Mouse (Mus musculus) CH12.LX (cell line): ENCODE data around the gene Rcc1l. TPM values are rescaled to one million over a fixed set of nuclear protein-coding genes. Genes with fewer than 3 reads are reported as not detected.

Source experiments
- DNase-seq: peaks from one replicate; pipeline ENCODE4 v3.0.0-alpha.2; 2013; ENCODE audit errors: extremely low read depth
- H3K27ac ChIP-seq: 2 replicates; pipeline ENCODE4 v1.5.1; 2012; ENCODE audit warnings: low read depth, mild to moderate bottlenecking, control low read depth, moderate library complexity; ENCODE audit not compliant: insufficient read depth
- H3K27me3 ChIP-seq: replicated peaks from 2 replicates; pipeline ENCODE3; 2012; ENCODE audit warnings: inconsistent platforms
- H3K36me3 ChIP-seq, 2 experiments: replicated peaks in 1 of 2; 2 replicates each; pipeline versions ENCODE3 to v1.6.1; 2012; ENCODE audit warnings: inconsistent platforms in 1 of 2, low read length in 1 of 2, mild to moderate bottlenecking in 1 of 2, mixed read lengths in 1 of 2, moderate library complexity in 1 of 2; ENCODE audit not compliant: control insufficient read depth in 1 of 2, insufficient read depth in 1 of 2
- H3K4me1 ChIP-seq, 2 experiments: 2 replicates each; pipeline ENCODE4 v1.6.1; 2012; ENCODE audit warnings: inconsistent platforms in 1 of 2, moderate library complexity in 1 of 2; ENCODE audit not compliant: insufficient read depth in 2 of 2, control insufficient read depth in 1 of 2
- H3K4me2 ChIP-seq: 2 replicates; pipeline ENCODE4 v1.6.1; 2012; ENCODE audit warnings: low read depth, mild to moderate bottlenecking, control low read depth; ENCODE audit not compliant: poor library complexity, insufficient read depth, severe bottlenecking
- H3K4me3 ChIP-seq, 3 experiments: fragments of 150-350 bp in 1 of 3; sonication (generic) in 1 of 3; replicated peaks in 1 of 3; 2 replicates each; pipeline versions ENCODE3 to v1.5.1; 2011 to 2012; ENCODE audit warnings: low read depth in 2 of 3, low read length in 2 of 3, mild to moderate bottlenecking in 2 of 3, moderate library complexity in 2 of 3, control low read depth in 1 of 3, improper control_type of control experiment in 1 of 3, inconsistent platforms in 1 of 3, mixed read lengths in 1 of 3; ENCODE audit not compliant: poor library complexity in 1 of 3
- H3K79me2 ChIP-seq: replicated peaks from 2 replicates; pipeline ENCODE4 v1.6.1; 2012; ENCODE audit warnings: mild to moderate bottlenecking, moderate library complexity; ENCODE audit not compliant: control insufficient read depth, poor library complexity, insufficient read depth, severe bottlenecking; ENCODE audit errors: extremely low read depth
- H3K9ac ChIP-seq: 2 replicates; pipeline ENCODE4 v1.6.1; 2012; ENCODE audit warnings: low read depth, mild to moderate bottlenecking, control low read depth, moderate library complexity; ENCODE audit not compliant: insufficient read depth
- H3K9me3 ChIP-seq: replicated peaks from 2 replicates; pipeline ENCODE3; 2012; ENCODE audit warnings: low read length, inconsistent platforms, mixed read lengths
- BHLHE40 ChIP-seq: IDR thresholded peaks from 2 replicates; pipeline ENCODE4 v1.6.1; 2011; ENCODE audit warnings: mild to moderate bottlenecking, low read depth, low read length, improper control_type of control experiment
- CHD1 ChIP-seq: IDR thresholded peaks from 2 replicates; pipeline ENCODE4 v1.6.1; 2012; ENCODE audit warnings: low read depth, low read length, improper control_type of control experiment, inconsistent platforms
- CHD2 ChIP-seq: IDR thresholded peaks from 2 replicates; pipeline ENCODE4 v1.6.1; 2011; ENCODE audit warnings: low read length, improper control_type of control experiment
- E2F4 ChIP-seq: IDR thresholded peaks from 2 replicates; pipeline ENCODE4 v1.6.1; 2011; ENCODE audit warnings: low read depth, low read length, improper control_type of control experiment; ENCODE audit not compliant: insufficient replicate concordance
- ELF1 ChIP-seq: IDR thresholded peaks from 2 replicates; pipeline ENCODE4 v1.6.1; 2014; ENCODE audit warnings: low read depth, mild to moderate bottlenecking, inconsistent platforms, low read length, improper control_type of control experiment
- GABPA ChIP-seq: IDR thresholded peaks from 2 replicates; pipeline ENCODE4 v1.6.1; 2012; ENCODE audit warnings: low read depth, low read length, improper control_type of control experiment, inconsistent platforms; ENCODE audit not compliant: insufficient replicate concordance
- HCFC1 ChIP-seq: IDR thresholded peaks from 2 replicates; pipeline ENCODE4 v1.6.1; 2012; ENCODE audit warnings: low read depth, mild to moderate bottlenecking, inconsistent platforms, low read length, improper control_type of control experiment
- MAFK ChIP-seq: IDR thresholded peaks from 2 replicates; pipeline ENCODE4 v1.6.1; 2011; ENCODE audit warnings: low read length, improper control_type of control experiment; ENCODE audit not compliant: insufficient replicate concordance
- MAX ChIP-seq: IDR thresholded peaks from 2 replicates; pipeline ENCODE4 v1.6.1; 2011; ENCODE audit warnings: low read length, improper control_type of control experiment
- MAZ ChIP-seq: IDR thresholded peaks from 2 replicates; pipeline ENCODE4 v1.6.1; 2012; ENCODE audit warnings: low read depth, mild to moderate bottlenecking, inconsistent platforms, low read length, improper control_type of control experiment, moderate library complexity
- MXI1 ChIP-seq: IDR thresholded peaks from 2 replicates; pipeline ENCODE4 v1.6.1; 2011; ENCODE audit warnings: mild to moderate bottlenecking, low read depth, low read length, improper control_type of control experiment
- MYC ChIP-seq: IDR thresholded peaks from 2 replicates; pipeline ENCODE4 v1.6.1; 2011; ENCODE audit warnings: low read depth, mild to moderate bottlenecking, improper control_type of control experiment, low read length
- NRF1 ChIP-seq: IDR thresholded peaks from 2 replicates; pipeline ENCODE4 v1.6.1; 2014; ENCODE audit warnings: low read depth, mild to moderate bottlenecking, inconsistent platforms, low read length, improper control_type of control experiment, moderate library complexity
- RCOR1 ChIP-seq: conservative IDR thresholded peaks from 2 replicates; pipeline ENCODE4 v1.6.1; 2012; ENCODE audit warnings: low read depth, mild to moderate bottlenecking, inconsistent platforms, low read length, improper control_type of control experiment
- SIN3A ChIP-seq: IDR thresholded peaks from 2 replicates; pipeline ENCODE4 v1.6.1; 2012; ENCODE audit warnings: low read length, improper control_type of control experiment, inconsistent platforms
- SMC3 ChIP-seq: IDR thresholded peaks from 2 replicates; pipeline ENCODE4 v1.6.1; 2011; ENCODE audit warnings: low read depth, low read length, improper control_type of control experiment
- TBP ChIP-seq: conservative IDR thresholded peaks from 2 replicates; pipeline ENCODE4 v1.6.1; 2011; ENCODE audit warnings: low read depth, low read length, improper control_type of control experiment
- TCF12 ChIP-seq: IDR thresholded peaks from 2 replicates; pipeline ENCODE4 v1.6.1; 2014; ENCODE audit warnings: low read depth, mild to moderate bottlenecking, inconsistent platforms, low read length, improper control_type of control experiment
- USF1 ChIP-seq: IDR thresholded peaks from 2 replicates; pipeline ENCODE4 v1.6.1; 2014; ENCODE audit warnings: low read depth, mild to moderate bottlenecking, inconsistent platforms, low read length, improper control_type of control experiment
- USF2 ChIP-seq: conservative IDR thresholded peaks from 2 replicates; pipeline ENCODE4 v1.6.1; 2011; ENCODE audit warnings: low read depth, low read length, improper control_type of control experiment
- ZC3H11A ChIP-seq: IDR thresholded peaks from 2 replicates; pipeline ENCODE4 v1.6.1; 2012; ENCODE audit warnings: low read depth, mild to moderate bottlenecking, inconsistent platforms, low read length, improper control_type of control experiment
- ZMIZ1 ChIP-seq: IDR thresholded peaks from 2 replicates; pipeline ENCODE4 v1.6.1; 2012; ENCODE audit warnings: low read depth, mild to moderate bottlenecking, inconsistent platforms, low read length, improper control_type of control experiment
- ZNF384 ChIP-seq: IDR thresholded peaks from 2 replicates; pipeline ENCODE4 v1.6.1; 2012; ENCODE audit warnings: low read depth, low read length, improper control_type of control experiment, inconsistent platforms
- dilution Hi-C: fragments of 300-500 bp; cut with MboI; formaldehyde crosslinking; loops from 2 replicates; pipeline ENCODE4 v1.14.3; 2020; ENCODE audit warnings: low sequenced_read_pairs; ENCODE audit not compliant: extremely low pct_unique_long_range_greater_than_20kb, extremely low pct_ligation_motif_present
- in situ Hi-C: fragments of 300-500 bp; cut with MboI; formaldehyde crosslinking; loops from 3 replicates; pipeline ENCODE4 v1.14.3; 2019; ENCODE audit warnings: low sequenced_read_pairs, low pct_ligation_motif_present, low pct_unique_long_range_greater_than_20kb, mixed read lengths
- polyA plus RNA-seq: library from polyadenylated mRNA; unstranded; fragments of >175 nt; gene quantifications from 2 replicates; pipeline ENCODE4 v1.2.1, GENCODE M21; 2012; ENCODE audit warnings: low read depth; ENCODE audit not compliant: insufficient read length
- total RNA-seq, 2 experiments: library from RNA; depleted of rRNA; stranded (reverse); fragments of 300-350 nt in 1 of 2; fragments of >200 nt in 1 of 2; gene quantifications; 2 replicates each; pipeline ENCODE4 v1.2.3; 2012 to 2014

Gene Rcc1l
- total and polyA plus RNA-seq, 3 experiments, result 24.6 to 42.7 (median 31.0) TPM

DNA sequence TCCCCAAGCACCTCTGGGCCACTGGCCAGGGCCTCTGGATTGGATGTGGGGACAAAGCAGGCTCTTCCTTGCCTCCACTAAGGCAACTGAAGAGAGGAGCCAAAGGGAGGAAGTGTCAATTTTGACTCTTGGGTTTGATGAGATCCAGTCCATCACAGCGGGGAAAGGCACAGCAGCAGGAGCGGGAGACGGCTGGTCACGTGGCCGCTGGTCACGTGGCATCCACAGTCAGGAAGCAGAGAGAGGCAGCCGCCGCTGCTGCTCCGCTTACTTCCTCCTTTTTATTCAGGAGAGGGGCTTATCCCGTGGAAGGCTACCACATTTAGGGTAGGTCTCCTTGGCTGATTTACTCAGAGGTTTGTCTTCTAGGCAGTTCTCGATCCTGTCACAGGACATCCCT is 34.2 kb downstream of the Rcc1l start:
- Histone ChIP-seq H3K4me1 (peaks cover 8 to 63% of the 10 kb centered on the region in 2 experiments), H3K4me3 (no peak overlapping the region), H3K27ac (no peak overlapping the region), H3K27me3 (no peaks in the 10 kb centered on the region), H3K9me3 (peaks cover 8% of the 10 kb centered on the region), H3K4me2 (no peak overlapping the region), H3K79me2 (no peaks in the 10 kb centered on the region), H3K9ac (no peak overlapping the region), H3K36me3 (peaks cover 7 to 24% of the 10 kb centered on the region in 2 experiments)
- dilution Hi-C loops, result no loop called here
- in situ Hi-C loops, result no loop called here
- DNase-seq, result no peak
- no peak for TF ChIP-seq ZC3H11A
- TF ChIP-seq SMC3, result no peak
- no peak for TF ChIP-seq USF1
- no peak for TF ChIP-seq GABPA
- TF ChIP-seq TBP, result no peak
- TF ChIP-seq E2F4, result no peak
- TF ChIP-seq CHD1, result no peak
- TF ChIP-seq RCOR1, result no peak
- TF ChIP-seq CHD2, result no peak
- no peak for TF ChIP-seq NRF1

- H3K27ac ChIP-seq, result no peak overlapping the region
- H3K9me3 ChIP-seq, result peaks cover 18% of the 10 kb centered on the region
- TF ChIP-seq MAZ (no peak), SIN3A (no peak), USF2 (no peak), HCFC1 (no peak), E2F4 (no peak), ELF1 (no peak), MAFK (no peak), MYC (no peak), MAX (no peak), TCF12 (no peak), BHLHE40 (no peak), ZMIZ1 (no peak), ZNF384 (no peak), MXI1 (no peak), RCOR1 (no peak)
- dilution Hi-C loops, result no loop called here
- no peak overlapping the region for H3K4me3 ChIP-seq
- peaks cover 4 to 24% of the 10 kb centered on the region in 2 experiments for H3K36me3 ChIP-seq
- H3K4me2 ChIP-seq, result no peak overlapping the region
- no peaks in the 10 kb centered on the region for H3K79me2 ChIP-seq
- in situ Hi-C loops, result no loop called here
- DNase-seq, result no peak
- no peak overlapping the region for H3K9ac ChIP-seq
- H3K4me1 ChIP-seq, result peaks cover 8 to 64% of the 10 kb centered on the region in 2 experiments
- no peaks in the 10 kb centered on the region for H3K27me3 ChIP-seq
Observed at GRCm38 (mm10) chr5:134141236-134141635, 35.3 kb downstream of the Rcc1l start.
